Mouse (Mus musculus) neural tube, embryonic 12.5 days (tissue): ENCODE measurements around the gene Il6ra. TPM values are rescaled to one million over a fixed set of nuclear protein-coding genes. Genes with fewer than 3 reads are reported as not detected.

Experiments used
- ATAC-seq: fragments of 200-750 bp; cut with Nextera tagmentation; 2 replicates; pipeline ENCODE4 v1.8.0; 2017; ENCODE audit warnings: low read depth, mild to moderate bottlenecking, moderate TSS enrichment, moderate library complexity; ENCODE audit not compliant: low FRiP score
- H3K27ac ChIP-seq: fragments of 300-500 bp; sonication (generic); 2 replicates; pipeline ENCODE4 v1.5.1; 2016
- H3K27me3 ChIP-seq: fragments of 300-500 bp; sonication (generic); replicated peaks from 2 replicates; pipeline ENCODE4 v1.6.1; 2016; ENCODE audit warnings: mild to moderate bottlenecking
- H3K36me3 ChIP-seq: fragments of 300-500 bp; sonication (generic); 2 replicates; pipeline ENCODE4 v1.6.1; 2016; ENCODE audit warnings: mild to moderate bottlenecking
- H3K4me1 ChIP-seq: fragments of 300-500 bp; sonication (generic); 2 replicates; pipeline ENCODE4 v1.6.1; 2016
- H3K4me2 ChIP-seq: fragments of 300-500 bp; sonication (generic); replicated peaks from 2 replicates; pipeline ENCODE4 v1.6.1; 2016; ENCODE audit warnings: mild to moderate bottlenecking
- H3K4me3 ChIP-seq: fragments of 300-500 bp; sonication (generic); 2 replicates; pipeline ENCODE4 v1.5.1; 2016
- H3K9ac ChIP-seq: fragments of 300-500 bp; sonication (generic); 2 replicates; pipeline ENCODE4 v1.6.1; 2016; ENCODE audit warnings: mild to moderate bottlenecking
- H3K9me3 ChIP-seq: fragments of 300-500 bp; sonication (generic); 2 replicates; pipeline ENCODE4 v1.6.1; 2016; ENCODE audit warnings: mild to moderate bottlenecking
- WGBS: fragments of 180-500 bp; shearing (Covaris S2); methylation state at CpG from one replicate; pipeline ENCODE4 v1.1.7; 2016; 5-methylcytosine and 5-hydroxymethylcytosine counted together
- polyA plus RNA-seq: library from polyadenylated mRNA; unstranded; fragments of >200 nt; fragmentation: Nextera tagmentation; extraction: Ambion mirVana; gene quantifications from 2 replicates; pipeline ENCODE4 v1.2.1, GENCODE M21; 2016

Il6ra gene
- polyA plus RNA-seq, result 0.68 and 0.80 TPM in 2 replicates

DNA sequence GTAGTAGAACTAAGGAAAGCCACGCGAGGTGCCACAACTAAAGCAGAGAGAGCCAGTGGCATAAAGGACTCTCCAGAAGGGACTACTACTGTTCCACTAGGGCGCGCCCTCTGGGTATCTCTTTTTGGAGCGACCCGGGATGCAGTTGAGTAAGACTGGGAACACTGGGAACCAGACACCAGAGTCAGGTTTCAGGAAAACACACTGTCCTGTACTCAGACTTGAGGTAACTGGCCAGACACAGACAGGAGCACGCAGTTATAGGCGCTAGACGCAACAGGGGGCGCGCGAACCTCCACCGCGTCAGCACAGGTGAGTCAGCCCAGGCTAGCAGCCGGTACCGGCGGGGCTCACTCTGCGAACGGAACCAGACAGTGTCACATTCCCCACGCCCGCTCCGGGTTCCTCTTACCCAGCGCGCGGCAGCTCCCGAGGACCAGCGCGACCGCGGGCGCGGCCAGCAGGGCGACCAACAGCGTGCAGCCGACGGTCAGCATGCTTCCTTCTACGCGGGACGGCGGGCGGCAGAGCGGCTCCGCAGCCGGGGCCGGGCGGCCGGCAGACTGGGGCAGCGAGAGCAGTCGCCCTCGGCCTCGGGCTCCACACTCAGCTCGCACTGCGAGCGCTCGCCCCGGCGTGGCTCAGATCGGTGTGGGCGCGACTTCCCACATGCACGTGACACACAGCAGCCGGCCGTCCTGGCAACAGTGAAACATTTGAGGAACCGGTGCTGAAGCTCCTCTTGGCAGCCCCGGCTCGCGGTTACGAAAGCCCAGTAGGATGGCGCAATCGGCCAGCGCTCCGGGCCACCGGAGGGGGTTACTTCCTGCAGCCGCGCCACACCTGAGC, at the start of gene Il6ra:
Il6ra (minus strand) TSS at position 654 of the 849 bp plus-strand sequence.
- WGBS, result under 1% methylated on average over 75 of the region's 75 CpGs

GRCm38 (mm10) chr3:89962059-89962750, 49.2 kb upstream of the Il6ra start:
- Histone ChIP-seq H3K4me2 (peak overlapping the region; percentile 99), H3K27me3 (no peaks in the 10 kb centered on the region), H3K4me1 (peaks cover 54% of the 10 kb centered on the region), H3K9ac (peak overlapping the region; percentile 96), H3K9me3 (no peaks in the 10 kb centered on the region), H3K36me3 (peaks cover 19% of the 10 kb centered on the region), H3K4me3 (peak overlapping the region; percentile 96), H3K27ac (peak overlapping the region; percentile 88; the same call in 1 of the 2 replicates)
- 10% methylated on average over 14 of the region's 14 CpGs for WGBS
- ATAC-seq, result no peak

More for the DNA sequence above, at the start of gene Il6ra:
- H3K36me3 ChIP-seq, result no peaks in the 10 kb centered on the region
- no peak within 1 kb of the TSS for H3K27ac ChIP-seq
- H3K9ac ChIP-seq, result peak within 1 kb of the TSS; percentile 47
- H3K27me3 ChIP-seq, result peaks cover 35% of the 10 kb centered on the region
- peak; percentile 56; the same call in 1 of the 2 replicates for ATAC-seq
- H3K4me1 ChIP-seq, result peaks cover 14% of the 10 kb centered on the region
- no peaks in the 10 kb centered on the region for H3K9me3 ChIP-seq
- peak within 1 kb of the TSS; percentile 47 for H3K4me3 ChIP-seq
- H3K4me2 ChIP-seq, result peak within 1 kb of the TSS; percentile 97

GRCm38 (mm10) chr3:89961436-89961835, 48.4 kb upstream of the Il6ra start:
- Histone ChIP-seq H3K36me3 (peaks cover 26% of the 10 kb centered on the region), H3K27ac (no peak overlapping the region), H3K4me3 (peak overlapping the region; percentile 96), H3K4me1 (peaks cover 54% of the 10 kb centered on the region), H3K4me2 (peak overlapping the region; percentile 99), H3K27me3 (no peaks in the 10 kb centered on the region), H3K9me3 (no peaks in the 10 kb centered on the region), H3K9ac (peak overlapping the region; percentile 96; the same call in 1 of the 2 replicates)
- WGBS, result 59% methylated on average over 4 of the region's 4 CpGs
- ATAC-seq, result no peak

GRCm38 (mm10) chr3:89960469-89960868, 47.5 kb upstream of the Il6ra start:
- 1% methylated on average over 30 of the region's 30 CpGs for WGBS
- Histone ChIP-seq H3K27me3 (no peaks in the 10 kb centered on the region), H3K9ac (peak overlapping the region; percentile 80), H3K36me3 (peaks cover 36% of the 10 kb centered on the region), H3K4me1 (peaks cover 54% of the 10 kb centered on the region), H3K9me3 (no peaks in the 10 kb centered on the region), H3K4me2 (peak overlapping the region; percentile 99), H3K27ac (no peak overlapping the region), H3K4me3 (peak overlapping the region; percentile 57)
- peak; percentile 84 for ATAC-seq

DNA sequence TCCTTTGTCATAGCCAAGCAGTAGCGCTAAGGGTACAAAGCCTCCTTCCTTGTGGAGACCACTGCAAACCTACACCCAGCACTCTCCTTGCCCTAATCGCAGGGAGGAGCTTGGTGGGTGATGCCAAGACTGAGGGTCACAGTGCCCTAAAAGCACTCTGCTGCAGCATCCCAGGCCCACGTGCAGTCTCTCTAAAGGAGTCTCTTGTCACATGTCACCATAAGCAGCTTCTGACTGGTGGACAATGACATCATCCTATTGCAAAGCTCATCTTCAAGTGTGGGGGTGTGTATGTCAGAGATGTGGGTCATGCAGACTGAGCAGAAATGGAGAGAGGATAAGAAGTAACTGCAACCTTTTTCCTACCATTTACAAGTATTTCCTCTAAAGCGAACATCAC, 46.4 kb upstream of the Il6ra start:
- WGBS, result 75% methylated on average over 4 of the region's 4 CpGs
- Histone ChIP-seq H3K4me3 (0 out of 2 replicates have a peak overlapping the region, but pooled peaks have one; percentile 57), H3K4me2 (peak overlapping the region; percentile 99), H3K27ac (no peak overlapping the region), H3K27me3 (no peaks in the 10 kb centered on the region), H3K4me1 (peaks cover 45% of the 10 kb centered on the region), H3K9me3 (no peaks in the 10 kb centered on the region), H3K9ac (peak overlapping the region; percentile 80; the same call in 1 of the 2 replicates), H3K36me3 (peaks cover 44% of the 10 kb centered on the region)
- ATAC-seq, result no peak

DNA sequence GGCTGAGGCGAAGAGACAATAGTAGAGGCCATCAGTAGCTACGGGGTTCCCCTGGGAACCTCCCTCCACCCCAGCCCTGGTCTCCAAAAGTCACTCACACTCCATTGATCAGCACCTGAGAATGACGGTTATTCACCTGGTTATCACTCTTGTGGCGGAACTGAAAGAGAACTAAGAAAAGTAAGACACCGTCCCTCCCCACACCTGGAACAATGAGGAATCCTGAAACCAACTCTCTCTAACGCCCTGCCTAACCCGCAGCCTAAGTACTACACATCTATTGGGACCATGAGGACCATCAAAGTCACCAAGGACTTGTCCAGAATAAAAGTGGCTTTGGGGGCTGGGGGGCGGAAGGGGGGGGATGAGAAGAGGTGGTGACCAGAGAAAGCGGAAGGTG, 44.9 kb upstream of the Il6ra start:
- no peaks in the 10 kb centered on the region for H3K27me3 ChIP-seq
- H3K36me3 ChIP-seq, result peaks cover 60% of the 10 kb centered on the region
- peaks cover 37% of the 10 kb centered on the region for H3K4me1 ChIP-seq
- H3K4me2 ChIP-seq, result no peak overlapping the region
- no peaks in the 10 kb centered on the region for H3K9me3 ChIP-seq
- no peak overlapping the region for H3K27ac ChIP-seq
- H3K4me3 ChIP-seq, result no peak overlapping the region
- no peak overlapping the region for H3K9ac ChIP-seq
- ATAC-seq, result no peak
- 91% methylated on average over 9 of the region's 9 CpGs for WGBS

- Histone ChIP-seq H3K36me3 (peaks cover 75% of the 10 kb centered on the region), H3K4me3 (no peak overlapping the region)
- 93% methylated on average over 7 of the region's 7 CpGs for WGBS
These were observed 43.4 kb upstream of the Il6ra start for GRCm38 (mm10) chr3:89956177-89956971.

DNA sequence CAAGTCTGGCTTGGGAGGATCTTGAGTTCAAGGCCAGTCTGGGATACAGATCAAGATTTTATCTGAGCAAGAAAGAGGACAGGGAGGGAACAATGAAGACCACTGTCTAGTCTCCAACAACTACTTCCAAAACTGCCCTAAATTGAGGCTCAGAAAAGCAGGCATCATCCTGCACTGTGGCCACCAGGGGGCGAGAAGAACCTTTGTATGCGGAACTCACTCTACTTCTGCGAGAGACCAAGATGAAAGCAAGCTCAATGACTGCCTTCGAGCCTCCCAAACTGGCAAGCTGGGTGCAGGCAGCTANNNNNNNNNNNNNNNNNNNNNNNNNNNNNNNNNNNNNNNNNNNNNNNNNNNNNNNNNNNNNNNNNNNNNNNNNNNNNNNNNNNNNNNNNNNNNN, 40.4 kb upstream of the Il6ra start:
- ATAC-seq, result no peak
- H3K4me2 ChIP-seq, result no peak overlapping the region
- no peaks in the 10 kb centered on the region for H3K9me3 ChIP-seq
- no peak overlapping the region for H3K4me3 ChIP-seq
- no peak overlapping the region for H3K27ac ChIP-seq
- no peak overlapping the region for H3K9ac ChIP-seq
- H3K36me3 ChIP-seq, result peaks cover 97% of the 10 kb centered on the region
- WGBS, result 9% methylated on average over 4 of the region's 4 CpGs
- H3K4me1 ChIP-seq, result no peaks in the 10 kb centered on the region
- no peaks in the 10 kb centered on the region for H3K27me3 ChIP-seq

More at GRCm38 (mm10) chr3:89956177-89956971, 43.4 kb upstream of the Il6ra start:
- no peak for ATAC-seq
- no peak overlapping the region for H3K4me2 ChIP-seq
- no peak overlapping the region for H3K9ac ChIP-seq
- no peaks in the 10 kb centered on the region for H3K9me3 ChIP-seq
- H3K4me1 ChIP-seq, result peaks cover 23% of the 10 kb centered on the region
- no peaks in the 10 kb centered on the region for H3K27me3 ChIP-seq
- H3K27ac ChIP-seq, result no peak overlapping the region

GRCm38 (mm10) chr3:89948655-89949054, 35.7 kb upstream of the Il6ra start:
- peaks cover 99% of the 10 kb centered on the region for H3K36me3 ChIP-seq

GRCm38 (mm10) chr3:89948021-89948420, 35.0 kb upstream of the Il6ra start:
- Histone ChIP-seq H3K27me3 (no peaks in the 10 kb centered on the region), H3K36me3 (peaks cover 99% of the 10 kb centered on the region), H3K4me1 (no peaks in the 10 kb centered on the region), H3K9ac (no peak overlapping the region), H3K27ac (no peak overlapping the region), H3K4me2 (no peak overlapping the region), H3K9me3 (no peaks in the 10 kb centered on the region), H3K4me3 (no peak overlapping the region)
- WGBS, result 85% methylated on average over 11 of the region's 11 CpGs
- ATAC-seq, result no peak

More at GRCm38 (mm10) chr3:89948655-89949054, 35.7 kb upstream of the Il6ra start:
- no peaks in the 10 kb centered on the region for H3K4me1 ChIP-seq
- 93% methylated on average over 6 of the region's 6 CpGs for WGBS
- H3K9me3 ChIP-seq, result no peaks in the 10 kb centered on the region
- no peak overlapping the region for H3K4me3 ChIP-seq
- H3K27ac ChIP-seq, result no peak overlapping the region
- H3K9ac ChIP-seq, result no peak overlapping the region
- ATAC-seq, result no peak
- no peaks in the 10 kb centered on the region for H3K27me3 ChIP-seq
- H3K4me2 ChIP-seq, result no peak overlapping the region

DNA sequence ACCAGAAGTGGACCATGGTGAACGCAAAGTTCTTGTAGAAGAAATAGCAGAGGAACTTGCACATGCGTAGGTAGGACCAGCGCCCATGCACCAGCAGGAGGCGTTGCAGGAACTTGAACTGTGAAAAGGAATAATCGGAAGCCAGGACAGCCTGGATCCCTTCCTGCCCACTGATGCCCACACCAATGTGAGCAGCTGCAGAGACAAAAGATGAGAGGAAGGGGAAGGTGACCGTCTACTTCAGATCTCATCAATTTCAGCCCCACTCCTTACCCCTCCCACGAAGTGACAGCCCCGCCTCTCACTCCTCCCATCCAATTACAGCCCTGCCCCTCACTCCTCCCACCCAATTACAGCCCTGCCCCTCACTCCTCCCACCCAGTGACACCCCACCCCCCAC, 32.0 kb upstream of the Il6ra start:
- no peaks in the 10 kb centered on the region for H3K4me1 ChIP-seq
- ATAC-seq, result no peak
- WGBS, result 82% methylated on average over 8 of the region's 8 CpGs
- H3K9ac ChIP-seq, result no peak overlapping the region
- H3K4me2 ChIP-seq, result no peak overlapping the region
- H3K27me3 ChIP-seq, result no peaks in the 10 kb centered on the region
- H3K36me3 ChIP-seq, result peaks cover 100% of the 10 kb centered on the region
- H3K4me3 ChIP-seq, result no peak overlapping the region
- no peaks in the 10 kb centered on the region for H3K9me3 ChIP-seq
- H3K27ac ChIP-seq, result no peak overlapping the region
